ENCODE assay signal across 19 mouse cellular contexts in the genomic region with DNA sequence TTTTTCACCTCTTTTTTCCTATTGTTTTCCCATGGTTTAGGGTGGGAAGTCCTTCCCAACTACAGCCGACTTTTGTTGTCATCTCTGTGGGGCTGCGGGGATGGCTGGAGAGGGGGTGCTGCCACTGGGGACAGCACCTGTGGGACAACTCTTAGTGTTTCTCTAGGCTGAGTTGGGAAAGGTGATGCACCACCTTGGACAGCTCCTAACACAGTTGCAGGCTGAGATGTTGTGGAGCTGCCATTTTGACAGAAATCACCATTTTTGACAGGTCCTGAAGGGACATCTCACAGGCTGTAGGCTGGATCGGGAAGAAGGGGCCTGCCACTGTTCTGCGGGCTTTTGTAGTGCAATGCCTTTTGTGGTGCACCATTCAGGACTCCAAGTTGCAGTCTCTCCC. TPM values are rescaled to one million over a fixed set of nuclear protein-coding genes. Genes with fewer than 3 reads are reported as not detected.
DNase-seq lines count a peak whose midpoint lies in the region; ATAC-seq and TF ChIP-seq lines count a peak whose summit lies in the region.
"Had no signal": no experiment of that assay in that cellular context is flagged by ENCODE, and none has a peak within 500 bp of the region (broad histone marks: within the 10 kb centered on the region; RNA-seq: fewer than 3 reads in every experiment).

No protein-coding gene starts in this region.

- no peaks in the 10 kb centered on the region for H3K27me3 ChIP-seq in embryonic facial prominence, embryonic 11.5 days (ENCODE audit: control insufficient read depth, insufficient read depth, low read length)
- no peaks in the 10 kb centered on the region for H3K27me3 ChIP-seq in embryonic facial prominence, embryonic 10.5 days (replicated peaks; ENCODE audit: low read depth, poor library complexity, severe bottlenecking)
- no peaks in the 10 kb centered on the region for H3K27me3 ChIP-seq in lung, embryonic 14.5 days (ENCODE audit: insufficient read depth, low read length)
- H3K27me3 ChIP-seq: heart, embryonic 13.5 days; hindbrain, embryonic 15.5 days had no signal

- H3K4me3 ChIP-seq in embryonic facial prominence, embryonic 11.5 days (ENCODE audit: low read depth, low read length) = no peak overlapping the region
- no peak overlapping the region for H3K4me3 ChIP-seq in embryonic facial prominence, embryonic 10.5 days
- no peak overlapping the region for H3K4me3 ChIP-seq in lung, embryonic 14.5 days (ENCODE audit: low read depth, low read length)
- H3K4me3 ChIP-seq: gastrocnemius, adult 2 months; heart, embryonic 13.5 days; hindbrain, embryonic 15.5 days had no signal

- WGBS in embryonic facial prominence, embryonic 11.5 days = 85% methylated on average over 4 of the region's 4 CpGs
- WGBS in embryonic facial prominence, embryonic 10.5 days = 86% methylated on average over 4 of the region's 4 CpGs
- WGBS in lung, embryonic 14.5 days = 78% methylated on average over 4 of the region's 4 CpGs

- no peaks in the 10 kb centered on the region for H3K9me3 ChIP-seq in embryonic facial prominence, embryonic 11.5 days (replicated peaks; ENCODE audit: control insufficient read depth, low read length)
- H3K9me3 ChIP-seq in embryonic facial prominence, embryonic 10.5 days = no peaks in the 10 kb centered on the region
- no peaks in the 10 kb centered on the region for H3K9me3 ChIP-seq in lung, embryonic 14.5 days (ENCODE audit: low read depth, low read length)
- H3K9me3 ChIP-seq: heart, embryonic 13.5 days; hindbrain, embryonic 15.5 days had no signal

- no peak overlapping the region for H3K4me2 ChIP-seq in embryonic facial prominence, embryonic 11.5 days (ENCODE audit: low read depth, low read length)
- H3K4me2 ChIP-seq in lung, embryonic 14.5 days = no peak overlapping the region
- H3K4me2 ChIP-seq: heart, embryonic 13.5 days; hindbrain, embryonic 15.5 days had no signal

- TF ChIP-seq CTCF in lung, embryonic 14.5 days (IDR thresholded peaks at IDR 0.05; ENCODE audit: low read depth) = no peak

- no peak for ATAC-seq in embryonic facial prominence, embryonic 11.5 days (replicated peaks; ENCODE audit: insufficient number of reproducible peaks, low FRiP score, low TSS enrichment, low read depth)
- no peak for ATAC-seq in lung, embryonic 14.5 days (ENCODE audit: insufficient read depth)
- ATAC-seq in megakaryocyte-erythroid progenitor cell, adult 5-6 weeks (replicated peaks; ENCODE audit: low FRiP score, low TSS enrichment, poor library complexity, severe bottlenecking) = 0 out of 2 replicates have a peak, but pooled peaks have one; percentile 14
- ATAC-seq: activated CD4-positive, CD25-positive, alpha-beta regulatory T cell, adult 4 months; forebrain, embryonic 14.5 days had no signal

- peak; percentile 15 for DNase-seq in embryonic facial prominence, embryonic 11.5 days (ENCODE audit: low spot score)
- no peak for DNase-seq in embryonic facial prominence, embryonic 10.5 days (ENCODE audit: low spot score)
- DNase-seq in lung, embryonic 14.5 days = peak; percentile 42
- DNase-seq in lung, postnatal 14 days = no peak
- no peak for DNase-seq in adrenal gland, adult 18-20 months (ENCODE audit: low spot score in 2 of 2)
- no peak for DNase-seq in gastrocnemius, adult 8-10 months (ENCODE audit: low spot score in 2 of 2)
- DNase-seq: adrenal gland, adult 2 months; adrenal gland, postnatal 25 days; cerebellum, adult 18-20 months; cerebellum, postnatal 14 days; gastrocnemius, adult 2 months; gastrocnemius, postnatal 36 days; heart, adult 11 months; heart, postnatal 36 days had no signal

- no peak overlapping the region for H3K27ac ChIP-seq in embryonic facial prominence, embryonic 11.5 days (replicated peaks; ENCODE audit: low read depth, low read length)
- no peak overlapping the region for H3K27ac ChIP-seq in embryonic facial prominence, embryonic 10.5 days (replicated peaks)
- no peak overlapping the region for H3K27ac ChIP-seq in lung, embryonic 14.5 days (ENCODE audit: low read depth)
- H3K27ac ChIP-seq: gastrocnemius, adult 2 months; heart, embryonic 13.5 days; hindbrain, embryonic 15.5 days had no signal

- H3K36me3 ChIP-seq in embryonic facial prominence, embryonic 11.5 days (replicated peaks; ENCODE audit: control insufficient read depth, insufficient read depth, low read depth, low read length) = no peaks in the 10 kb centered on the region
- no peaks in the 10 kb centered on the region for H3K36me3 ChIP-seq in embryonic facial prominence, embryonic 10.5 days (replicated peaks)
- no peaks in the 10 kb centered on the region for H3K36me3 ChIP-seq in lung, embryonic 14.5 days (ENCODE audit: insufficient read depth)
- H3K36me3 ChIP-seq: heart, embryonic 13.5 days; hindbrain, embryonic 15.5 days had no signal

- H3K9ac ChIP-seq in embryonic facial prominence, embryonic 11.5 days (replicated peaks; ENCODE audit: low read length) = no peak overlapping the region
- no peak overlapping the region for H3K9ac ChIP-seq in lung, embryonic 14.5 days
- H3K9ac ChIP-seq: heart, embryonic 13.5 days; hindbrain, embryonic 15.5 days had no signal

- H3K4me1 ChIP-seq in embryonic facial prominence, embryonic 11.5 days (ENCODE audit: control insufficient read depth, insufficient read depth, low read length) = no peaks in the 10 kb centered on the region
- no peaks in the 10 kb centered on the region for H3K4me1 ChIP-seq in embryonic facial prominence, embryonic 10.5 days
- no peaks in the 10 kb centered on the region for H3K4me1 ChIP-seq in lung, embryonic 14.5 days (ENCODE audit: insufficient read depth)
- H3K4me1 ChIP-seq: heart, embryonic 13.5 days; hindbrain, embryonic 15.5 days had no signal

RNA-seq across cellular contexts. Expression of a gene that starts 13.4 kb away (rescaled TPM):
- polyA plus RNA-seq in embryonic facial prominence, embryonic 11.5 days (2014; fragmentation: Nextera tagmentation; extraction: Ambion mirVana) = 4.4 and 4.7 TPM in 2 replicates
- polyA plus RNA-seq in embryonic facial prominence, embryonic 10.5 days (2016; fragmentation: Nextera tagmentation; extraction: Ambion mirVana) = 2.0 and 2.6 TPM in 2 replicates
- polyA plus RNA-seq in lung, embryonic 14.5 days (2014; fragmentation: Nextera tagmentation; extraction: Ambion mirVana) = 5.0 and 5.1 TPM in 2 replicates
- total RNA-seq in megakaryocyte-erythroid progenitor cell, adult 5-6 weeks (2014; fragmentation: Nextera tagmentation) = 3.0 and 5.7 TPM in 2 replicates
- 2.9 and 6.1 TPM in 2 replicates for total RNA-seq in megakaryocyte-erythroid progenitor cell, adult 5-6 weeks (2017)
- 1 to 10 TPM; 2.4 to 4.1 TPM for total RNA-seq in adrenal gland, adult 18-20 months (2021)
- total RNA-seq in gastrocnemius, adult 8-10 months (2022) = 1 to 10 TPM in 3 of 4 experiments, under 1 TPM in 1; 0.99 to 1.8 (median 1.5) TPM

Comparison
In these comparisons a context has a peak if more than half of its experiments do, and no peak if none do; other contexts are left out.
1. DNase-seq: peak in embryonic facial prominence, embryonic 11.5 days (single experiment) and lung, embryonic 14.5 days (single experiment); none in embryonic facial prominence, embryonic 10.5 days (single experiment), lung, postnatal 14 days (single experiment), adrenal gland, adult 18-20 months (0 of 2) and gastrocnemius, adult 8-10 months (0 of 2).